Mouse (Mus musculus) left cerebral cortex, adult 2 months (tissue): ENCODE results near the gene Cdh18. TPM values are rescaled to one million over a fixed set of nuclear protein-coding genes. Genes with fewer than 3 reads are reported as not detected.

ENCODE experiments used
- DNase-seq, 2 experiments: peaks; one replicate each; pipeline ENCODE4 v3.0.0; 2021 to 2022; ENCODE audit warnings: low spot score in 2 of 2, mixed read lengths in 1 of 2; ENCODE audit errors: extremely low spot score in 1 of 2
- H3K27ac ChIP-seq: fragments of 200-600 bp; 2 replicates; pipeline ENCODE4 v1.8.1; 2022
- H3K4me3 ChIP-seq: fragments of 200-600 bp; 2 replicates; pipeline ENCODE4 v1.8.1; 2022
- CTCF ChIP-seq: fragments of 200-600 bp; IDR thresholded peaks from 2 replicates; pipeline ENCODE4 v1.8.1; 2022; ENCODE audit warnings: antibody characterized with exemption, mild to moderate bottlenecking, moderate library complexity
- intact Hi-C: fragments of 180-260 bp; cut with DNase I; formaldehyde crosslinking; loops from one replicate; pipeline ENCODE4 v1.15.1; 2025
- total RNA-seq, 2 experiments: library from RNA; stranded (reverse); gene quantifications; 2 replicates each; pipeline ENCODE4 v1.2.3; 2021

The Cdh18 gene
- total RNA-seq, 2 experiments from 2014 or later = 27.3 to 32.9 TPM

GRCm38 (mm10) chr15:22776346-22776745, 227.5 kb downstream of the Cdh18 start:
- no peak overlapping the region for H3K27ac ChIP-seq
- intact Hi-C loops = no loop called here
- no peak for DNase-seq
- H3K4me3 ChIP-seq = no peak overlapping the region
- TF ChIP-seq CTCF = no peak

GRCm38 (mm10) chr15:22789696-22790095, 240.9 kb downstream of the Cdh18 start:
- TF ChIP-seq CTCF = no peak

GRCm38 (mm10) chr15:22791791-22792190, 243.0 kb downstream of the Cdh18 start:
- H3K4me3 ChIP-seq = no peak overlapping the region
- no peak overlapping the region for H3K27ac ChIP-seq
- TF ChIP-seq CTCF = no peak

More at GRCm38 (mm10) chr15:22789696-22790095, 240.9 kb downstream of the Cdh18 start:
- intact Hi-C loops = no loop called here
- no peak for DNase-seq
- no peak overlapping the region for H3K27ac ChIP-seq
- no peak overlapping the region for H3K4me3 ChIP-seq

GRCm38 (mm10) chr15:22833127-22833526, 284.3 kb downstream of the Cdh18 start:
- intact Hi-C loops = loop anchor here (5.0 to 10.0 kb wide), 3 partner anchors 202 to 1574 kb away; no protein-coding TSS in a partner anchor

More at GRCm38 (mm10) chr15:22791791-22792190, 243.0 kb downstream of the Cdh18 start:
- intact Hi-C loops = no loop called here
- DNase-seq = no peak

GRCm38 (mm10) chr15:22837173-22837572, 288.4 kb downstream of the Cdh18 start:
- TF ChIP-seq CTCF = no peak
- intact Hi-C loops = loop anchor here (10.0 kb wide), 2 partner anchors 198 to 638 kb away; no protein-coding TSS in a partner anchor
- H3K27ac ChIP-seq = no peak overlapping the region

More at GRCm38 (mm10) chr15:22833127-22833526, 284.3 kb downstream of the Cdh18 start:
- Histone ChIP-seq H3K4me3 (no peak overlapping the region), H3K27ac (no peak overlapping the region)
- peak; percentile 64 for TF ChIP-seq CTCF
- DNase-seq = no peak

GRCm38 (mm10) chr15:22857704-22858103, 308.9 kb downstream of the Cdh18 start:
- Histone ChIP-seq H3K4me3 (no peak overlapping the region), H3K27ac (no peak overlapping the region)
- intact Hi-C loops = no loop called here
- no peak for TF ChIP-seq CTCF
- no peak for DNase-seq

More at GRCm38 (mm10) chr15:22837173-22837572, 288.4 kb downstream of the Cdh18 start:
- no peak for DNase-seq
- H3K4me3 ChIP-seq = no peak overlapping the region

GRCm38 (mm10) chr15:22870679-22871078, 321.9 kb downstream of the Cdh18 start:
- Histone ChIP-seq H3K4me3 (no peak overlapping the region), H3K27ac (no peak overlapping the region)
- intact Hi-C loops = no loop called here
- DNase-seq = no peak
- TF ChIP-seq CTCF = no peak

GRCm38 (mm10) chr15:22897724-22898123, 348.9 kb downstream of the Cdh18 start:
- Histone ChIP-seq H3K27ac (peak overlapping the region; percentile 12; the same call in 1 of the 2 replicates), H3K4me3 (peak overlapping the region; percentile 1; the same call in 1 of the 2 replicates)
- intact Hi-C loops = no loop called here
- DNase-seq = peak in 1 of 2 experiments; percentile 12
- TF ChIP-seq CTCF = no peak

GRCm38 (mm10) chr15:22898208-22898607, 349.4 kb downstream of the Cdh18 start:
- Histone ChIP-seq H3K27ac (peak overlapping the region; percentile 12), H3K4me3 (peak overlapping the region; percentile 1; the same call in 1 of the 2 replicates)
- intact Hi-C loops = no loop called here
- TF ChIP-seq CTCF = no peak
- DNase-seq = no peak

- intact Hi-C loops = loop anchor here (5.0 kb wide), 1 partner anchor 123 kb away; no protein-coding TSS in a partner anchor
- TF ChIP-seq CTCF = no peak
- H3K27ac ChIP-seq = peak overlapping the region; percentile 47; the same call in 1 of the 2 replicates
- DNase-seq = peak in 1 of 2 experiments; percentile 36
- no peak overlapping the region for H3K4me3 ChIP-seq
These were observed 365.6 kb downstream of the Cdh18 start for GRCm38 (mm10) chr15:22914444-22914843.

- Histone ChIP-seq H3K27ac (no peak overlapping the region), H3K4me3 (no peak overlapping the region)
- intact Hi-C loops = no loop called here
- TF ChIP-seq CTCF = no peak
- no peak for DNase-seq
These were observed 385.5 kb downstream of the Cdh18 start for GRCm38 (mm10) chr15:22934293-22934692.

GRCm38 (mm10) chr15:22947234-22947633, 398.4 kb downstream of the Cdh18 start:
- no peak overlapping the region for H3K4me3 ChIP-seq
- intact Hi-C loops = no loop called here
- DNase-seq = no peak
- no peak overlapping the region for H3K27ac ChIP-seq
- no peak for TF ChIP-seq CTCF

- peak; percentile 11 to 18 for DNase-seq
- TF ChIP-seq CTCF = no peak
- Histone ChIP-seq H3K4me3 (no peak overlapping the region), H3K27ac (peak overlapping the region; percentile 53)
- intact Hi-C loops = no loop called here
These were observed 420.6 kb downstream of the Cdh18 start for GRCm38 (mm10) chr15:22969424-22969823.
